Mouse (Mus musculus) stomach, postnatal 0 days (tissue): ENCODE measurements around the gene Set. TPM values are rescaled to one million over a fixed set of nuclear protein-coding genes. Genes with fewer than 3 reads are reported as not detected.

ENCODE experiments used
- ATAC-seq: fragments of 200-750 bp; cut with Nextera tagmentation; 2 replicates; pipeline ENCODE4 v1.8.0; 2017; ENCODE audit not compliant: low FRiP score, low TSS enrichment
- DNase-seq: peaks from one replicate; pipeline ENCODE4 v3.0.0-alpha.2; 2016; ENCODE audit warnings: low spot score
- H3K27ac ChIP-seq: fragments of 300-500 bp; sonication (generic); replicated peaks from 2 replicates; pipeline ENCODE4 v1.5.1; 2014; ENCODE audit warnings: mild to moderate bottlenecking, control low read depth
- H3K27me3 ChIP-seq: fragments of 300-500 bp; sonication (generic); 2 replicates; pipeline ENCODE4 v1.6.1; 2014; ENCODE audit warnings: low read length; ENCODE audit not compliant: control insufficient read depth, insufficient read depth
- H3K36me3 ChIP-seq: fragments of 300-500 bp; sonication (generic); 2 replicates; pipeline ENCODE4 v1.6.1; 2014; ENCODE audit warnings: low read length, mixed read lengths; ENCODE audit not compliant: control insufficient read depth, insufficient read depth
- H3K4me1 ChIP-seq: fragments of 300-500 bp; sonication (generic); replicated peaks from 2 replicates; pipeline ENCODE4 v1.6.1; 2014; ENCODE audit warnings: antibody characterized with exemption; ENCODE audit not compliant: control insufficient read depth, insufficient read depth
- H3K4me2 ChIP-seq: fragments of 300-500 bp; sonication (generic); replicated peaks from 2 replicates; pipeline ENCODE4 v1.6.1; 2014; ENCODE audit warnings: low read depth, mild to moderate bottlenecking, control low read depth, moderate library complexity
- H3K4me3 ChIP-seq: fragments of 300-500 bp; sonication (generic); 2 replicates; pipeline ENCODE4 v1.5.1; 2014; ENCODE audit warnings: low read depth, low read length, control low read depth
- H3K9ac ChIP-seq: fragments of 300-500 bp; sonication (generic); 2 replicates; pipeline ENCODE4 v1.6.1; 2014; ENCODE audit warnings: mild to moderate bottlenecking, low read length, control low read depth, mixed read lengths
- H3K9me3 ChIP-seq: fragments of 300-500 bp; sonication (generic); 2 replicates; pipeline ENCODE4 v1.6.1; 2016; ENCODE audit warnings: low read length; ENCODE audit not compliant: control insufficient read depth
- CTCF ChIP-seq: IDR thresholded peaks from 2 replicates; pipeline ENCODE4 v1.5.1; 2016; ENCODE audit warnings: antibody characterized with exemption, low read depth, mild to moderate bottlenecking, moderate library complexity
- EP300 ChIP-seq: optimal IDR thresholded peaks from 2 replicates; pipeline ENCODE3; 2016; ENCODE audit warnings: antibody characterized with exemption
- WGBS: fragments of 180-500 bp; shearing (Covaris S2); extraction: QIAGEN DNeasy Blood & Tissue Kit; methylation state at CpG from one replicate; pipeline ENCODE4 v1.1.7; 2014; 5-methylcytosine and 5-hydroxymethylcytosine counted together
- polyA plus RNA-seq: library from polyadenylated mRNA; unstranded; fragments of >200 nt; fragmentation: Nextera tagmentation; extraction: Ambion mirVana; gene quantifications from 2 replicates; pipeline ENCODE4 v1.2.1, GENCODE M21; 2015

Set gene
- polyA plus RNA-seq, 1 experiment from 2014 or later = 202 TPM

- ATAC-seq (peak; percentile 5; the same call in 1 of the 2 replicates), DNase-seq (peak; percentile 59)
- H3K27me3 ChIP-seq = no peaks in the 10 kb centered on the region
- peak overlapping the region; percentile 99 for H3K27ac ChIP-seq
- H3K4me2 ChIP-seq = peak overlapping the region; percentile 81
- H3K4me1 ChIP-seq = peaks cover 2% of the 10 kb centered on the region; the same call in 1 of the 2 replicates
- H3K36me3 ChIP-seq = no peaks in the 10 kb centered on the region
- H3K9ac ChIP-seq = peak overlapping the region; percentile 92
- under 1% methylated on average over 58 of the region's 69 CpGs for WGBS
- no peak for TF ChIP-seq EP300
- 0 out of 2 replicates have a peak, but pooled peaks have one; percentile 3 for TF ChIP-seq CTCF
- no peaks in the 10 kb centered on the region for H3K9me3 ChIP-seq
- H3K4me3 ChIP-seq = peak overlapping the region; percentile 62
Measured at GRCm38 (mm10) chr2:30067031-30067888, 10.1 kb downstream of the Set start.

- H3K27me3 ChIP-seq = no peaks in the 10 kb centered on the region
- WGBS = 15% methylated on average over 7 of the region's 7 CpGs
- no peak overlapping the region for H3K27ac ChIP-seq
- H3K4me1 ChIP-seq = peaks cover 2% of the 10 kb centered on the region; the same call in 1 of the 2 replicates
- no peaks in the 10 kb centered on the region for H3K9me3 ChIP-seq
- ATAC-seq = no peak
- H3K36me3 ChIP-seq = no peaks in the 10 kb centered on the region
- TF ChIP-seq CTCF = no peak
- TF ChIP-seq EP300 = no peak
- H3K4me3 ChIP-seq = peak overlapping the region; percentile 62
- DNase-seq = no peak
- no peak overlapping the region for H3K9ac ChIP-seq
- H3K4me2 ChIP-seq = peak overlapping the region; percentile 81
Measured at GRCm38 (mm10) chr2:30067962-30068361, 10.8 kb downstream of the Set start.

- H3K36me3 ChIP-seq = peaks cover 3% of the 10 kb centered on the region; the same call in 1 of the 2 replicates
- H3K4me1 ChIP-seq = no peaks in the 10 kb centered on the region
- H3K4me2 ChIP-seq = no peak overlapping the region
- no peaks in the 10 kb centered on the region for H3K27me3 ChIP-seq
- no peaks in the 10 kb centered on the region for H3K9me3 ChIP-seq
- H3K27ac ChIP-seq = no peak overlapping the region
- TF ChIP-seq EP300 = no peak
- TF ChIP-seq CTCF = no peak
- H3K4me3 ChIP-seq = no peak overlapping the region
- no peak overlapping the region for H3K9ac ChIP-seq
- ATAC-seq (no peak), DNase-seq (no peak)
- 72% methylated on average over 7 of the region's 7 CpGs for WGBS
Measured at GRCm38 (mm10) chr2:30072875-30073274, 15.7 kb downstream of the Set start.

GRCm38 (mm10) chr2:30073285-30073684 is 16.1 kb downstream of the Set start:
- ATAC-seq = no peak
- H3K4me3 ChIP-seq = no peak overlapping the region
- no peak overlapping the region for H3K9ac ChIP-seq
- H3K36me3 ChIP-seq = peaks cover 3% of the 10 kb centered on the region; the same call in 1 of the 2 replicates
- H3K4me2 ChIP-seq = no peak overlapping the region
- WGBS = 79% methylated on average over 3 of the region's 3 CpGs
- H3K27ac ChIP-seq = no peak overlapping the region
- no peak for TF ChIP-seq EP300
- TF ChIP-seq CTCF = no peak
- no peak for DNase-seq
- peaks cover 1% of the 10 kb centered on the region; the same call in 1 of the 2 replicates for H3K4me1 ChIP-seq
- H3K27me3 ChIP-seq = no peaks in the 10 kb centered on the region
- H3K9me3 ChIP-seq = no peaks in the 10 kb centered on the region

GRCm38 (mm10) chr2:30075625-30076024 is 18.4 kb downstream of the Set start:
- Histone ChIP-seq H3K9me3 (no peaks in the 10 kb centered on the region), H3K27me3 (no peaks in the 10 kb centered on the region), H3K27ac (no peak overlapping the region), H3K36me3 (peaks cover 3% of the 10 kb centered on the region; the same call in 1 of the 2 replicates), H3K4me2 (no peak overlapping the region), H3K4me1 (peaks cover 4% of the 10 kb centered on the region; the same call in 1 of the 2 replicates), H3K4me3 (no peak overlapping the region), H3K9ac (no peak overlapping the region)
- no peak for ATAC-seq
- whole genome bisulfite sequencing = 48% methylated on average over 3 of the region's 3 CpGs
- no peak for TF ChIP-seq EP300
- no peak for TF ChIP-seq CTCF
- DNase-seq = no peak

- Histone ChIP-seq H3K4me1 (peaks cover 4% of the 10 kb centered on the region; the same call in 1 of the 2 replicates), H3K4me2 (no peak overlapping the region), H3K9ac (no peak overlapping the region), H3K27ac (no peak overlapping the region), H3K36me3 (peaks cover 3% of the 10 kb centered on the region; the same call in 1 of the 2 replicates), H3K27me3 (no peaks in the 10 kb centered on the region), H3K9me3 (no peaks in the 10 kb centered on the region), H3K4me3 (no peak overlapping the region)
- DNase-seq (no peak), ATAC-seq (no peak)
- 82% methylated on average over 7 of the region's 9 CpGs for WGBS
- TF ChIP-seq CTCF = no peak
- no peak for TF ChIP-seq EP300
Measured at GRCm38 (mm10) chr2:30076439-30076838, 19.3 kb downstream of the Set start.
